Mouse (Mus musculus): ENCODE measurements at regions not wholly inside any gene's neighbourhood (a gene's known extent, or its start where the extent isn't known, plus 50 kb on each side); places are given as distances from the start of the nearest gene placed in this dataset.
A peak's percentile ranks its signal among the peaks of the same experiment; 100 is the strongest.

- TF ChIP-seq EP300 (IDR thresholded peaks at IDR 0.05; ENCODE audit: insufficient read depth, low read depth, low read length) (no peak), POLR2A (IDR thresholded peaks at IDR 0.05; ENCODE audit: insufficient read depth, low read length) (no peak), CTCF (IDR thresholded peaks at IDR 0.05; ENCODE audit: low read depth, low read length) (no peak)
- no peaks in the 10 kb centered on the region for H3K9me3 ChIP-seq (replicated peaks; ENCODE audit: control insufficient read depth, insufficient read depth, low read length, poor library complexity, severe bottlenecking)
- no peak overlapping the region for H3K27ac ChIP-seq (ENCODE audit: insufficient read depth, low read length)
- H3K4me3 ChIP-seq (ENCODE audit: low read depth, low read length): no peak overlapping the region
- no peaks in the 10 kb centered on the region for H3K36me3 ChIP-seq (ENCODE audit: control insufficient read depth, insufficient read depth, low read length, poor library complexity, severe bottlenecking)
- H3K9ac ChIP-seq (ENCODE audit: low read depth, poor library complexity, severe bottlenecking): no peak overlapping the region
- H3K27me3 ChIP-seq (ENCODE audit: control insufficient read depth, insufficient read depth, low read length, poor library complexity, severe bottlenecking): 0 out of 2 replicates have a peak, but pooled peaks cover 2% of the 10 kb centered on the region
- H3K4me1 ChIP-seq (ENCODE audit: control insufficient read depth, insufficient read depth, low read length): no peaks in the 10 kb centered on the region
Observed at GRCm38 (mm10) chr15:63664877-63665276, 180.1 kb downstream of the Gsdmc2 start.

GRCm38 (mm10) chr15:63662183-63662582 is 182.8 kb downstream of the Gsdmc2 start:
- TF ChIP-seq CTCF (IDR thresholded peaks at IDR 0.05; ENCODE audit: low read depth, low read length) (no peak), EP300 (IDR thresholded peaks at IDR 0.05; ENCODE audit: insufficient read depth, low read depth, low read length) (no peak), POLR2A (IDR thresholded peaks at IDR 0.05; ENCODE audit: insufficient read depth, low read length) (no peak)
- no peaks in the 10 kb centered on the region for H3K36me3 ChIP-seq (ENCODE audit: control insufficient read depth, insufficient read depth, low read length, poor library complexity, severe bottlenecking)
- no peaks in the 10 kb centered on the region for H3K9me3 ChIP-seq (replicated peaks; ENCODE audit: control insufficient read depth, insufficient read depth, low read length, poor library complexity, severe bottlenecking)
- no peak overlapping the region for H3K4me3 ChIP-seq (ENCODE audit: low read depth, low read length)
- H3K27ac ChIP-seq (ENCODE audit: insufficient read depth, low read length): no peak overlapping the region
- H3K9ac ChIP-seq (ENCODE audit: low read depth, poor library complexity, severe bottlenecking): no peak overlapping the region
- no peaks in the 10 kb centered on the region for H3K4me1 ChIP-seq (ENCODE audit: control insufficient read depth, insufficient read depth, low read length)
- H3K27me3 ChIP-seq (ENCODE audit: control insufficient read depth, insufficient read depth, low read length, poor library complexity, severe bottlenecking): 0 out of 2 replicates have a peak, but pooled peaks cover 2% of the 10 kb centered on the region

GRCm38 (mm10) chr15:63658031-63658521 is 186.9 kb downstream of the Gsdmc2 start:
- Histone ChIP-seq H3K9me3 (replicated peaks; ENCODE audit: control insufficient read depth, insufficient read depth, low read length, poor library complexity, severe bottlenecking) (no peaks in the 10 kb centered on the region), H3K4me3 (ENCODE audit: low read depth, low read length) (no peak overlapping the region), H3K36me3 (ENCODE audit: control insufficient read depth, insufficient read depth, low read length, poor library complexity, severe bottlenecking) (no peaks in the 10 kb centered on the region), H3K4me1 (ENCODE audit: control insufficient read depth, insufficient read depth, low read length) (no peaks in the 10 kb centered on the region), H3K9ac (ENCODE audit: low read depth, poor library complexity, severe bottlenecking) (no peak overlapping the region), H3K27me3 (ENCODE audit: control insufficient read depth, insufficient read depth, low read length, poor library complexity, severe bottlenecking) (0 out of 2 replicates have a peak, but pooled peaks cover 2% of the 10 kb centered on the region), H3K27ac (ENCODE audit: insufficient read depth, low read length) (no peak overlapping the region)
- TF ChIP-seq CTCF (IDR thresholded peaks at IDR 0.05; ENCODE audit: low read depth, low read length) (no peak), EP300 (IDR thresholded peaks at IDR 0.05; ENCODE audit: insufficient read depth, low read depth, low read length) (no peak), POLR2A (IDR thresholded peaks at IDR 0.05; ENCODE audit: insufficient read depth, low read length) (no peak)

GRCm38 (mm10) chr15:63652216-63652961 is 192.6 kb downstream of the Gsdmc2 start:
- Histone ChIP-seq H3K27me3 (ENCODE audit: control insufficient read depth, insufficient read depth, low read length, poor library complexity, severe bottlenecking) (no peaks in the 10 kb centered on the region), H3K4me1 (ENCODE audit: control insufficient read depth, insufficient read depth, low read length) (no peaks in the 10 kb centered on the region), H3K27ac (ENCODE audit: insufficient read depth, low read length) (no peak overlapping the region), H3K9ac (ENCODE audit: low read depth, poor library complexity, severe bottlenecking) (no peak overlapping the region), H3K36me3 (ENCODE audit: control insufficient read depth, insufficient read depth, low read length, poor library complexity, severe bottlenecking) (no peaks in the 10 kb centered on the region), H3K9me3 (replicated peaks; ENCODE audit: control insufficient read depth, insufficient read depth, low read length, poor library complexity, severe bottlenecking) (no peaks in the 10 kb centered on the region), H3K4me3 (ENCODE audit: low read depth, low read length) (no peak overlapping the region)
- TF ChIP-seq EP300 (IDR thresholded peaks at IDR 0.05; ENCODE audit: insufficient read depth, low read depth, low read length) (no peak), CTCF (IDR thresholded peaks at IDR 0.05; ENCODE audit: low read depth, low read length) (peak; percentile 9)

- TF ChIP-seq CTCF (IDR thresholded peaks at IDR 0.05; ENCODE audit: low read depth, low read length) (no peak), EP300 (IDR thresholded peaks at IDR 0.05; ENCODE audit: insufficient read depth, low read depth, low read length) (no peak), POLR2A (IDR thresholded peaks at IDR 0.05; ENCODE audit: insufficient read depth, low read length) (no peak)
- H3K9me3 ChIP-seq (replicated peaks; ENCODE audit: control insufficient read depth, insufficient read depth, low read length, poor library complexity, severe bottlenecking): no peaks in the 10 kb centered on the region
- H3K27me3 ChIP-seq (ENCODE audit: control insufficient read depth, insufficient read depth, low read length, poor library complexity, severe bottlenecking): no peaks in the 10 kb centered on the region
- no peaks in the 10 kb centered on the region for H3K36me3 ChIP-seq (ENCODE audit: control insufficient read depth, insufficient read depth, low read length, poor library complexity, severe bottlenecking)
- H3K27ac ChIP-seq (ENCODE audit: insufficient read depth, low read length): no peak overlapping the region
- no peak overlapping the region for H3K4me3 ChIP-seq (ENCODE audit: low read depth, low read length)
- no peak overlapping the region for H3K9ac ChIP-seq (ENCODE audit: low read depth, poor library complexity, severe bottlenecking)
- no peaks in the 10 kb centered on the region for H3K4me1 ChIP-seq (ENCODE audit: control insufficient read depth, insufficient read depth, low read length)
Observed at GRCm38 (mm10) chr15:63651120-63651519, 193.9 kb downstream of the Gsdmc2 start.
